ENCODE assay signal across 8 mouse cellular contexts in genomic region chr16:91969516-91970031, GRCm38 (mm10).
DNase-seq lines count a peak whose midpoint lies in the region; ATAC-seq and TF ChIP-seq lines count a peak whose summit lies in the region.

No protein-coding gene starts in this region.

- 31% methylated on average over 10 of the region's 10 CpGs for WGBS in heart, embryonic 15.5 days
- 63% methylated on average over 10 of the region's 10 CpGs for WGBS in limb, embryonic 10.5 days
- WGBS in thymus, adult 2 months: 64% methylated on average over 10 of the region's 10 CpGs

- H3K27ac ChIP-seq in heart, embryonic 15.5 days: peak overlapping the region; percentile 77
- H3K27ac ChIP-seq in limb, embryonic 10.5 days: peak overlapping the region; percentile 37; the same call in 1 of the 2 replicates
- no peak overlapping the region for H3K27ac ChIP-seq in thymus, adult 2 months (ENCODE audit: control insufficient read depth, insufficient read depth, low read length)

- no peaks in the 10 kb centered on the region for H3K9me3 ChIP-seq in heart, embryonic 15.5 days (replicated peaks)
- no peaks in the 10 kb centered on the region for H3K9me3 ChIP-seq in limb, embryonic 10.5 days (replicated peaks)

- H3K4me3 ChIP-seq in heart, embryonic 15.5 days: no peak overlapping the region
- H3K4me3 ChIP-seq in limb, embryonic 10.5 days: no peak overlapping the region
- H3K4me3 ChIP-seq in thymus, adult 2 months (ENCODE audit: control insufficient read depth, insufficient read depth, low read length): no peak overlapping the region

- peaks cover 20% of the 10 kb centered on the region for H3K4me1 ChIP-seq in heart, embryonic 15.5 days (replicated peaks)
- peaks cover 19% of the 10 kb centered on the region for H3K4me1 ChIP-seq in limb, embryonic 10.5 days
- peaks cover 11% of the 10 kb centered on the region for H3K4me1 ChIP-seq in thymus, adult 2 months (replicated peaks; ENCODE audit: control insufficient read depth, insufficient read depth, low read length)

- TF ChIP-seq POLR2A in thymus, adult 2 months (IDR thresholded peaks at IDR 0.05; ENCODE audit: control insufficient read depth, extremely low read depth, insufficient read depth, low read length, poor library complexity): no peak

- peak; percentile 80 for ATAC-seq in heart, embryonic 15.5 days (replicated peaks; ENCODE audit: insufficient number of reproducible peaks, insufficient read depth, low FRiP score, low read depth)
- ATAC-seq in CD4-positive, CD25-positive, alpha-beta regulatory T cell, adult 4 months: no peak
- no peak for ATAC-seq in megakaryocyte-erythroid progenitor cell, adult 5-6 weeks (replicated peaks; ENCODE audit: low FRiP score, low TSS enrichment, poor library complexity, severe bottlenecking)

- no peak overlapping the region for H3K9ac ChIP-seq in heart, embryonic 15.5 days

- H3K36me3 ChIP-seq in heart, embryonic 15.5 days: no peaks in the 10 kb centered on the region
- H3K36me3 ChIP-seq in limb, embryonic 10.5 days: no peaks in the 10 kb centered on the region
- H3K36me3 ChIP-seq in thymus, adult 2 months (ENCODE audit: control insufficient read depth, insufficient read depth, low read length): no peaks in the 10 kb centered on the region

- H3K4me2 ChIP-seq in heart, embryonic 15.5 days: 0 out of 2 replicates have a peak overlapping the region, but pooled peaks have one; percentile 21

- H3K27me3 ChIP-seq in heart, embryonic 15.5 days: no peaks in the 10 kb centered on the region
- H3K27me3 ChIP-seq in limb, embryonic 10.5 days (ENCODE audit: low read depth, poor library complexity, severe bottlenecking): no peaks in the 10 kb centered on the region
- H3K27me3 ChIP-seq in thymus, adult 2 months (ENCODE audit: control insufficient read depth, insufficient read depth, low read length): no peaks in the 10 kb centered on the region

- DNase-seq in 3134 (ENCODE audit: extremely low read depth, insufficient read length, low spot score): peak; percentile 71
- DNase-seq in Muller cell, postnatal 12 days (ENCODE audit: inconsistent ontology term): peak; percentile 88
- no peak for DNase-seq in limb, embryonic 10.5 days (ENCODE audit: low spot score)
- no peak for DNase-seq in thymus, adult 2 months
- no peak for DNase-seq in layer of hippocampus, postnatal 25 days (ENCODE audit: extremely low spot score in 1 of 2, low spot score in 1 of 2)

- TF ChIP-seq CTCF in thymus, adult 2 months (IDR thresholded peaks at IDR 0.05; ENCODE audit: borderline replicate concordance, control insufficient read depth, extremely low read depth, insufficient read depth, low read length, poor library complexity): no peak

Comparison
In these comparisons a context has a peak if more than half of its experiments do, and no peak if none do; other contexts are left out.
1. DNase-seq: peak in 3134 (single experiment) and Muller cell, postnatal 12 days (single experiment); none in limb, embryonic 10.5 days (single experiment), thymus, adult 2 months (single experiment) and layer of hippocampus, postnatal 25 days (0 of 2).